Mouse (Mus musculus): ENCODE results near the gene Eif2b4.
A peak's percentile ranks its signal among the peaks of the same experiment; 100 is the strongest.
"Not testable (repeated sequence)": the region's sequence is repeated elsewhere in the genome, so short reads cannot be mapped to it uniquely, and the experiment has no call there.

Gene Eif2b4

DNA sequence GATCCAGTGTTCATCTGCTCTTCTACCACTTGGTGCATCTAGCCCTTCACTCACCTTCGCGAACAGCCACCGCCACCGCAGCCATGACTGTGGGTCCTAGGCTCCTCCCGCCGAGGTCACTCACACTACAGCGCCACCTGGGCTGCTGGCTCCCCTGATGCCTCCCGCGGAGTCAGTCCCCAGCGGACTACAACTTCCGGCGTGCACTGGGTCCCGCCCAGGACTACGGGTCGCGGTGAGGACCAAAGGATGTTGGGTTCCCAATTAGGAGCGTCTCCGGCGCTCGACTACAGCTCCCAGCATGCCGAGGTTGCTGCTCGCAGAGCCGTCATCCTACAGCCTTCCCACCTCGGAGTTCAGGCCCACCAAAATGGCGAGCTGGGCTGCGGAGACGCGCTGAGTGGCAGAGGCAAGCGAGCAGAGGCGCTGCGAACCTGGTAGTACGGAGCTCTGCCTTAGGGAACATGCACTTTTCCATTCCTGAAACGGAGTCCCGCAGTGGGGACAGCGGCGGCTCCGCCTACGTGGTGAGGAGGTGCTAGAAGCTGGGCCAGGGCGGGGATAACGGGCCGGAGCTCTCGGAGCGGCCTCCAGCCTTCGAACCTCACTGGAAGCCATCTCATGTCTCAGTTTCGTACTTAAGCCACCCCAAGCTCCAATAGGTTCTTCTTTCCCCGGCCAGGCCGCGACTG lies at the start of gene Eif2b4, which contains the start of gene Snx17:
Gene Eif2b4 (minus strand): TSS at position 492 of the 692 bp plus-strand sequence.
Gene Snx17 (plus strand): TSS at position 289 of the 692 bp plus-strand sequence.
- DNase-seq, result peak; percentile 99 to 100

GRCm38 (mm10) chr5:31242191-31242590 lies 49.0 kb upstream of the Eif2b4 start:
- no peak for DNase-seq

- no peak for DNase-seq
These were observed 48.3 kb upstream of the Eif2b4 start for GRCm38 (mm10) chr5:31241522-31242034.

GRCm38 (mm10) chr5:31240637-31241521 lies 47.6 kb upstream of the Eif2b4 start, which contains the start of the genes Nrbp1 and Gm9970:
Gene Nrbp1, plus strand, starts transcription at chr5:31240864.
Gene Gm9970, minus strand, starts transcription at chr5:31241232.
- DNase-seq, result peak; percentile 96 to 97

- DNase-seq, result no peak
These were observed 33.4 kb upstream of the Eif2b4 start for GRCm38 (mm10) chr5:31226641-31227040.

DNA sequence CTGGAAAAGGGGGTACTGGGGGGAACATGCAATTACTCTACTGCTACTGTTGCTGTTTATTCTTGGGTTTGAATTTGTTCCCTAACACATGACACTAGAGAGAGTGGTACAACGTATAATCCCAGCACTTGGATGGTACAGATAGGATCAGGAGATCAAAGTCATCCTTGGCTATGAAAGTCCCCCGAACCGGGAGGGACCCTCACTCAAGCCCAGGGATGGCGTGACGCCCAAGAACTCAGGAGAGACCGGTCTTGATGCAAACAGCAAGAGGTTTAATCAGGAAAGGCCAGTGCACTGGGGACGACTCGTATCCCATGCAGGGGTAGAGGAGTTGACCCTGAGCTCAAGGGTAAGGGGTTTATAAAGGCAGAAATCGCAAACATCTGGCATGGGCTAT lies 29.5 kb upstream of the Eif2b4 start:
- no peak for DNase-seq

- DNase-seq, result peak in 1 of 2 experiments; percentile 24
These were observed 28.2 kb upstream of the Eif2b4 start for GRCm38 (mm10) chr5:31221304-31221945.

DNA sequence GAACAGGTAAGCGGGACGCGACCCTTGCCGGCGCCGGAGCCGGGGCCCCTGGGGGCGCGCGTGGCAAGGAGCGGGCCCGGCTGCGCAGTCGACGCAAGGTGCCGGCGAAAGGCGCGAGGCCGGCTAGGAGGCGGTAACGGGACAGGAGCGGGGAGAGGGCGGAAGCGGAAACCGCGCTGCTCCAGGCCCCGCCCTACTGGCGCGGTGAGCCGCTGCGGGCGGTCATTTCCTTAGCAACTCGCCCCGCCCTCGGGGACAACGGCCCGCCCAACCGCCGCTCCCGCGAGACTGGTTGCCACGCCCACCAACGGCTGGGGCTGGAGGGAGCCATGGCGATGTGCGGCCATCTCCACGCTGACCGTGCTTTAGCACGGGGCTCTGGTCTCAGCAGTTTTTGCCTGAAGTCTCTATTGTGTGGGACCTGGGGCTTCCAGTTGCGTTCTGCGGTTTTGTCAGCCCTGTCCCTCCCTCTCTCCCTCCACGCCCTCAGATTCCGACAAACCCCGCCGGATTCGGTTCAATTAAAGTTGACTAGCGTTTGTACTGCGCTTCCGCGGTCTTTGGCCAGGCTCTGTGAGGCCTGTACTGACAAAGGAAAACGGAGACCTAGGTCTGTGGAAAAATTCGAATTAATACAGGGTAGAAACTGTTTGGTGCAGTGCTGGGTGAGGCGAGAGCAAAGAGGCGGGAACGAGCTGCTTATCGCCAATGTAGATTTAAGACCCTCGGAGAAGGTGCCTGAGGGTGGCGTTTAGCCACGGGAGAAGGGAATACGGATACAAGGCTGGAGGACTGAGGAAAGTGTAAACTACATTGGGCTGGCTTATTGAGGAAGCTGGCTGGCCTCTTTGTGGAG lies 27.4 kb upstream of the Eif2b4 start, which contains the start of gene Ppm1g:
Gene Ppm1g (minus strand): TSS at position 240 of the 856 bp plus-strand sequence.
- DNase-seq, result peak; percentile 95 to 98

DNA sequence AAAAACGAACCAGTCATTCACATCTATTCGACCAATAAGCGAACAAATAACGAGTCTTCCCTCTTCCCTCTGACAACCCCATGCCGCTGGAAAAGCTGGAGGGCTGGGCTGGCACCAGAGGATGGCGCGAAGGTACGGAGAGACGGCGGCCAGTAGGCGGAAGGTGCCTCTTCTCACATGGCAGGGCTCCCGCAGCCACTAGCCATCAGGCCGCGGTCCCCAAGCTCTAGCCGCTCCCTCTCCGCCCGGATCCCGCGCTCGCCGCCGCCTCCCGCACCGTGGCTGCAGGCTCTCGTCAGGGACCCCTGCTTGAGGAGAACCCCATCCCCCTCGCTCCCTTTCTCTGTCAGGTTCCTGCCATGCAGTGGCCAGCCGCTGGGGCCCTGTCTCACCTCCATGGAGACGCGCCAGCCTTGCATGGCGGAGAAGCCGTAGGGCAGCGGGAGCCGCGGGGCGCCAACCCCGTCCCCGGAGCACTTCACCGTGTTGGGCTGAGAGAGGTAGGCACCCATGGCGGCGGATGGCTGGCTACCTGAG lies 26.7 kb upstream of the Eif2b4 start:
- peak in 1 of 2 experiments; percentile 46 for DNase-seq

DNA sequence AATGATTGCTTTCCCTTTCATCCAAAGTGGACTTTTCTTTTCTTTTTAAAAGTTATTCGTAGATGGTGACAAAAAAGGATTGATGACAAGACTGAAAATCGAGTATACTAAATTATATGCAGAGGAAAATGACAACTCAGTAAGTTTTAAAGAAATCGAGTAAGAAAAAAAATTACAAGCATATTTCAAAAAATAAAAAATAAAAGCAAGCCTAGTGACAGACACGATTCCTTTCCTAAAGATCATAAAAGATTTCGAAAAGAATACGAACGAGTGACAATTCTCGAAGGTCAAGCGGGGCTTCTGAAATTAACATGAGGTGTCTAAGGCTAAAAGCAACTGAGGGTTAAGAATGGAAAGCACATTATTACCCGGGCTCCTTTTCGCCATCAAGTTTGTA lies 26.2 kb upstream of the Eif2b4 start:
- DNase-seq, result no peak

DNA sequence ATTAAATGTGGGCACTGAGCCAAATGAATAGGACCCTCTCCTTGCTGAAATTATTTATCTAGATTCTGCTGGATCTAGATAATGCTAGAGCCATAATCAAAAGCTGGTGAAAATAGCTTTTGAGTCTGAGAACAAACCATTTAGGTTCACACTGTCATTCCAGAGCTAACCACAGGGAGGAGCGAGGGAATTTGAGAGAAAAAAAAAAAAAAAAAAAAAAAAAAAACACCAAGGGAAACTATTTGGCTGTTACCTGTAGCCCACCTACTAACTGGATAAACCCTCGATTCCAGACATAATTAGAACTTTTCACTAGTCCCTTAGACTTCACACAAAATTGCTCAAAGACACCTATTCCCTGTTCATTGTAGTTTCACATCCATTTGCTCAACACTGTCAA lies 25.8 kb upstream of the Eif2b4 start:
- no peak for DNase-seq

- no peak for DNase-seq
These were observed 25.1 kb upstream of the Eif2b4 start for GRCm38 (mm10) chr5:31218294-31218693.

GRCm38 (mm10) chr5:31216554-31216953 lies 23.3 kb upstream of the Eif2b4 start:
- not testable (repeated sequence) for DNase-seq

GRCm38 (mm10) chr5:31204421-31204820 lies 11.2 kb upstream of the Eif2b4 start:
- DNase-seq, result no peak

DNA sequence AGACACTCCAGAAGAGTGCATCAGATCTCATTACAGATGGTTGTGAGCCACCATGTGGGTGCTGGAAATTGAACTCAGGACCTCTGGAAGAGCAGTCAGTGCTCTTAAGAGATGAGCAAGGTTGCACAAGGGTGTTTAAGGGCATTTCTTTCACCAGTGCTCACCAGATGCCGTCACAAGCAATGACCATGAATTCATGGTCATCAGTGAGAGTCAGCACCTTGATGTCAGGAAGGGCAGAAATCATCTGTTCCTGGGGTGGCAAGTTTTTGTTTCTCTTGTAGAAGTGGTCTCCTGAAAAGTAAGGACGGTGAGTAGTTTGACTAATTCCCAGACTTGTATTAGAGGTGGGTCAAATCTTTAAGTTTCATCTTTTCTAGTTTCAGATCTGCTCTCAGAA lies 10.6 kb upstream of the Eif2b4 start:
- DNase-seq, result no peak

GRCm38 (mm10) chr5:31202933-31203332 lies 9.7 kb upstream of the Eif2b4 start:
- DNase-seq, result peak; percentile 16 to 30

- peak; percentile 93 to 98 for DNase-seq
These were observed 8.7 kb upstream of the Eif2b4 start, which contains the start of gene Zfp513 for GRCm38 (mm10) chr5:31201742-31202590. Gene Zfp513, minus strand, starts transcription at chr5:31202303.

GRCm38 (mm10) chr5:31201042-31201741 lies 8.0 kb upstream of the Eif2b4 start:
- no peak for DNase-seq

DNA sequence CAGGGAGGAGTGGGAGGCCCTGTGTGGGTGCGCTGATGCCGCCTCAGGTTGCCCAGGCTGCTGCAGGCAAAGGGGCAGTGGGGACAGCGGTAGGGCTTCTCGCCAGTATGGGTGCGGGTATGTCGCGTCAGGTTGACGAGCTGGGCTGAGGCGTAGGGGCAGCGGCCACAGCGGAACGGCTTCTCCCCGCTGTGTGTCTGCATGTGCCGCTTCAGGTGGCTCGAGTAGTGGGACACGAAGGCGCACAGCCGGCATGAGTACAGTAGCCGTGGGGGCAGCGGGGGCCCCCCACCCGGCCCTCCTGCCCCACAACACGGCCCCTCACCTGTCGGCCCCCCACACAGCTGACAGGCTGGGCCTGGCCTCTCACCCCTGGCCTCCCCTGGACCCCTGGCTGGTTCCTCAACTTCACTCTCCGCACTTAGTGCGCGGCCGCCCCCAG lies 7.1 kb upstream of the Eif2b4 start:
- DNase-seq, result peak; percentile 18 to 30

GRCm38 (mm10) chr5:31199893-31200292 lies 6.7 kb upstream of the Eif2b4 start:
- no peak for DNase-seq
